Mouse (Mus musculus): ENCODE measurements at regions not wholly inside any gene's neighbourhood (a gene's known extent, or its start where the extent isn't known, plus 50 kb on each side); places are given as distances from the start of the nearest gene placed in this dataset.

DNA sequence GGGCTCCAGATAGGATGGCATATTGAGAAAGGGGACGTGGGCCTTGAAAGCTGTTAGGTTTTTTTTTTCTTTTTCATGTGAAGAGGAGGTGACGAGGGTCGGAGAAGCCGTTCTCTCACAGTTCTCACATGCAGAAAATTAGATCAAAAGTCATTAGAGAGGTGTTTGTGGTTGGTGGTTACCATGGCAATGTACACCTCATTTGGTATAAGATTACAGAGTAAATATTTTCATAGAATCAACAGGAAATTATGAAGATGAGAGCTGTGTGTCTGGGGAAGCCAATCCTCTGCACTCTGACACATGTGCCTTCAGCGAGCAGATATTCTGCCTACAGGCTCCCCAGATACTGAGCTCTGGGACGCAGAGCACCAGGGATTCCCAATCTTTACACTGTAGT lies 232.5 kb downstream of the 3110018I06Rik start:
- TF ChIP-seq CTCF (IDR thresholded peaks at IDR 0.05; ENCODE audit: control insufficient read depth, insufficient read depth, insufficient read length) (no peak), MYOG (IDR thresholded peaks at IDR 0.05; ENCODE audit: control insufficient read depth, extremely low read depth, insufficient read length) (no peak)
